Mouse (Mus musculus): Measurements from ENCODE around the gene Pla2g4b. TPM values are rescaled to one million over a fixed set of nuclear protein-coding genes. Genes with fewer than 3 reads are reported as not detected.

Gene Pla2g4b
- polyA plus RNA-seq, 1 experiment from 2014 or later: 3.9 TPM

DNA sequence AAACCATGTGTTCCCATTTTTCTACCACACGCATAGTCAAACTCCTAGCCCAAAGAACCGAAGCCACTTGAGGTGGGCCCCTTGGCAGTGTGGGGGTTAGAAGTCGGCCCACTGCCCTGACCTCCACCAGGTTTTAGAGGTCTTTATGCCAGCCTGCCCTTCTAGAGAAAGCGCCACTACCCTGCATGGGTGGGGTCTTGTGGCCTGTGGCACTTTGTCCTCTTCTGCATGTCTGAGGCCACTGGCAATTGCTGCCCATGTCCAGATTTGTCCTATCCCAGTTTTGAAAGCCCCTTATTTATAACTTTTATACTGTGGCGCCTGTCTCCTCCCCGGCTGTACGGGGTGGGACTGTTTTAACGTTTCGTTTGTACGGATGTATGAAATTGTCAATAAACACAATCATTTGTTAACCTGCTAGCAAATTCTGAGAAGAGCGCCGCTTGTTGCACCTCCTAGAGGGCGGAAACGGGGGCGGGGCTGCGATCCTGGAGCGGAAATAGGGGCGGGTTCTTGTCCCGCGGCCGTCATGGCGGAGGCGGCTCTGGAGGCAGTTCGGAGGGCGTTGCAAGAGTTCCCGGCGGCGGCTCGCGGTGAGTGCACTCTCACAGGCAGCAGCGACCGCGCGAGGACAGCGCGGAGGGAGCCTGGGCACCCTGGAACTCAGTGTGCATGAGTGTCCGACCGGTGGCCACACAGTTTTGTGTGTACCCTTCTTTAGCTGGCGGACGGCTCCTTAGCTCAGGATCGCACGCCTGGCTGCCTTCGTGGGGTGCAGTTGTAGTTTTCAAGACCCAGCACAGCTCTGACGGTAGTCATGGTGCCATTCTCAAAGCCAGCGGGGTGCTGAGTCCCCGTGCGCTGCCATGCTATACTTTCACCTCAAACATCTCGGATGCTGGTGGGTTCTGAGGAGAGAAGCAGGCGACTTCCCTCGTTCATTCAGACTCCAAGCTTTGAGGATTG, 6.0 kb upstream of the Pla2g4b start, which contains the start of the genes Jmjd7 and Gm28042:
Gene Jmjd7, plus strand, starts transcription at position 500 of the 966 bp plus-strand sequence.
Gene Gm28042, plus strand, starts transcription at position 510 of the 966 bp plus-strand sequence.
- H3K27ac ChIP-seq: peak within 1 kb of the TSS; percentile 92
- H3K36me3 ChIP-seq: peaks cover 54% of the 10 kb centered on the region
- peaks cover 14% of the 10 kb centered on the region for H3K4me1 ChIP-seq
- WGBS: 5% methylated on average over 50 of the region's 50 CpGs
- peak; percentile 83 for ATAC-seq (ENCODE audit: insufficient number of reproducible peaks, low FRiP score, low TSS enrichment, low read depth)
- peak within 1 kb of the TSS; percentile 60 for H3K4me3 ChIP-seq
- peak within 1 kb of the TSS; percentile 53 for H3K4me2 ChIP-seq
- H3K27me3 ChIP-seq: no peaks in the 10 kb centered on the region
- H3K9me3 ChIP-seq: no peaks in the 10 kb centered on the region
- peak within 1 kb of the TSS; percentile 63 for H3K9ac ChIP-seq

DNA sequence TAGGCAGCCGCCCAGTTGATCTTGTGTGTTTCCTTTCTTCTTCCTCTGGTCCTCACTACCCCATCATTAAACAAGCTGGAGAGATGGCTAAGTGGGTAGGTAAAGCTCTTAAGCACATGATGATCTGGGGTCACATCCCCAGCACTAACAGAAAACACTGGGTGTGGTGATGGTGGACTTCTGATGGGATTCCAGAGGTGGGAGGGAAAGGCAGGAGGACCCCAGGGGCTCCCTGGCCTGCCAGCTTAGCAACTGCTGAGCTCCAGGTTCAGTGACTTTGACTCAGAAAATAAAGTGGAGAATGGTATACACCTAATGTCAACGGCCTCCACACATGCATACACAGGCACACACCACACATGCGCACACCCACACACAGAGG, 5.3 kb upstream of the Pla2g4b start:
- Histone ChIP-seq H3K4me1 (peaks cover 14% of the 10 kb centered on the region), H3K36me3 (peaks cover 50% of the 10 kb centered on the region), H3K9ac (peak overlapping the region; percentile 63), H3K27ac (peak overlapping the region; percentile 92), H3K4me3 (peak overlapping the region; percentile 60), H3K9me3 (no peaks in the 10 kb centered on the region), H3K4me2 (peak overlapping the region; percentile 53), H3K27me3 (no peaks in the 10 kb centered on the region)
- 40% methylated on average over 3 of the region's 3 CpGs for WGBS
- no peak for ATAC-seq (ENCODE audit: insufficient number of reproducible peaks, low FRiP score, low TSS enrichment, low read depth)

DNA sequence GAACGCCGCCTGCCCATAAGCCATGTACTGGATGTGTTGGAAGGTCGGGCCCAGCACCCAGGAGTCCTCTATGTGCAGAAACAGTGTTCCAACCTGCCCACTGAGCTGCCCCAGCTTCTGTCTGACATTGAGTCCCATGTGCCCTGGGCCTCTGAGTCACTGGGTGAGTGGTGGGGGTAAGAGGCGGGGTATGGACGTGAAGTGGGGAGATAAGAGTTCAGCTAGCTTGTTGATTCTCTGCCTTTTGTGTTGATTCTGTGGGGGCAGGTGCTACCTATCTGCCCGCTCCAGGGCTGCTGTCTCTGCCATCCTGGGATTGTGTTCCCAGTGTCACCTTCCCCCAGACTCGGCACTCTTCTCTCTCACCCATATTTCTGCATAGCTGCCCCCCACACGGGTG, 2.8 kb upstream of the Pla2g4b start:
- H3K4me2 ChIP-seq: no peak overlapping the region
- peaks cover 14% of the 10 kb centered on the region for H3K4me1 ChIP-seq
- H3K36me3 ChIP-seq: peaks cover 45% of the 10 kb centered on the region
- no peak for ATAC-seq (ENCODE audit: insufficient number of reproducible peaks, low FRiP score, low TSS enrichment, low read depth)
- H3K27me3 ChIP-seq: no peaks in the 10 kb centered on the region
- no peak overlapping the region for H3K9ac ChIP-seq
- no peaks in the 10 kb centered on the region for H3K9me3 ChIP-seq
- no peak overlapping the region for H3K27ac ChIP-seq
- H3K4me3 ChIP-seq: no peak overlapping the region
- 88% methylated on average over 8 of the region's 8 CpGs for WGBS

DNA sequence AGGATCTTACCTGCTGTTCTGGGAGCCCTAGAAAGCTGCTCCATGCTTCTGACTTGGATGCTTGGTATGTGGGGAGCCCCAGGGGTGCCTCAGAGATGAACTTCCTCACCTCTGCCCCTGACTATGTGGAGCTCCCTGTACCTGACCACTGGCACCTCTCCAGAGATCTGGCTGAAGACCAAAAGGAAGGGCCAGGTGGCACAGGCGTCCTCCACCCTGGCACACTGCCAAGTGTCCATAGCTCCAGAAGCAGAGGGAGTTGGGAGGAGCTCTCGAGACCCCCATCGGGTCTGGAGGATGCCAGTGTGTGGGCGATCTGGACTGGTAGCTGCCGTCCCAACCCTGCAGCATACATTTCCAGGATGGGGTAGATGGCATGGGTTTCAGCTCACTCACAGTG, 509 bp downstream of the Pla2g4b start:
- Histone ChIP-seq H3K27ac (no peak overlapping the region), H3K4me3 (no peak overlapping the region), H3K4me2 (no peak overlapping the region), H3K9ac (no peak overlapping the region), H3K9me3 (no peaks in the 10 kb centered on the region), H3K27me3 (no peaks in the 10 kb centered on the region), H3K36me3 (peaks cover 71% of the 10 kb centered on the region), H3K4me1 (no peaks in the 10 kb centered on the region)
- ATAC-seq (ENCODE audit: insufficient number of reproducible peaks, low FRiP score, low TSS enrichment, low read depth): no peak
- 74% methylated on average over 5 of the region's 5 CpGs for WGBS

DNA sequence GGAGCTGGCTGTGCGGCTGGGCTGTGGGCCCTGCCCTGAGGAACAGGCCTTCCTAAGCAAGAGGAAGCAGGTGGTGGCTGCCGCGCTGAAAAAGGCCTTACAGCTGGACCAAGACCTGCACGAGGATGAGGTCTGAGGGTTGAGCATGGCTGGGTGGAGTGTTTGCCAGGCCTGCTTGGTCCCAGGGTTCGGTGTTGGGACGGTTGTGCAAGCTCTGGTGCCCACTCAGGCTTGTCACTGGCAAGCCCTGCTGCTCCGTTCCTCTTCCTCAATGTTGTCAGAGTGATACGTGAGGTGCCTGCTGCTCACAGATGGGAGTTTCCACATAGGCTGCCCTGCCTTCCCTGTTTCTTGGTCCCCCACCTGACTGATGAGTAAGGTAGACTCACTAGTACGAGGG, 4.5 kb downstream of the Pla2g4b start:
- Histone ChIP-seq H3K9ac (no peak overlapping the region), H3K27me3 (no peaks in the 10 kb centered on the region), H3K27ac (no peak overlapping the region), H3K4me3 (no peak overlapping the region), H3K9me3 (no peaks in the 10 kb centered on the region), H3K4me1 (no peaks in the 10 kb centered on the region), H3K4me2 (no peak overlapping the region), H3K36me3 (peaks cover 85% of the 10 kb centered on the region)
- WGBS: 87% methylated on average over 9 of the region's 9 CpGs
- ATAC-seq (ENCODE audit: insufficient number of reproducible peaks, low FRiP score, low TSS enrichment, low read depth): no peak

DNA sequence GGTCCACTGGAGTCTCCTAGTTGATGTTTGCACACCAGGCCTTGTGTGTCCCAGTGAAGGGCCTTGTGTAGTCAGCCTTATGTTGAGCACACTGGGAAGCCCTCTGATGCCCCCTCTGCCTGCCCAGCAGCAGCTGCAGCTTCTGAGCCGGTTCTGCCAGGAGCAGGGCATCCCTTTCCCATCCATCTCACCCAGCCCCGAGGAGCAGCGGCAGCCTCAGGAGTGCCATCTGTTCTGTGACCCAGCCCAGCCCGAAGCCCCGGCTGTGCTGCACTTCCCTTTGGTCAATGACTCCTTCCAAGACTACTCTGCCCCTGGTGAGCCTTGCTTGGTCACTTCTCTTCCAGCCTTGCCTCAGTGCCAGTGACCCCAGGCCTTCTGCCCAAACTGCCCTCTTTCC, 7.8 kb downstream of the Pla2g4b start:
- peaks cover 63% of the 10 kb centered on the region for H3K36me3 ChIP-seq
- no peak overlapping the region for H3K4me3 ChIP-seq
- H3K9ac ChIP-seq: no peak overlapping the region
- peaks cover 24% of the 10 kb centered on the region for H3K4me1 ChIP-seq
- no peaks in the 10 kb centered on the region for H3K9me3 ChIP-seq
- no peak overlapping the region for H3K27ac ChIP-seq
- H3K27me3 ChIP-seq: no peaks in the 10 kb centered on the region
- ATAC-seq (ENCODE audit: insufficient number of reproducible peaks, low FRiP score, low TSS enrichment, low read depth): no peak
- H3K4me2 ChIP-seq: no peak overlapping the region
- 95% methylated on average over 5 of the region's 5 CpGs for WGBS

DNA sequence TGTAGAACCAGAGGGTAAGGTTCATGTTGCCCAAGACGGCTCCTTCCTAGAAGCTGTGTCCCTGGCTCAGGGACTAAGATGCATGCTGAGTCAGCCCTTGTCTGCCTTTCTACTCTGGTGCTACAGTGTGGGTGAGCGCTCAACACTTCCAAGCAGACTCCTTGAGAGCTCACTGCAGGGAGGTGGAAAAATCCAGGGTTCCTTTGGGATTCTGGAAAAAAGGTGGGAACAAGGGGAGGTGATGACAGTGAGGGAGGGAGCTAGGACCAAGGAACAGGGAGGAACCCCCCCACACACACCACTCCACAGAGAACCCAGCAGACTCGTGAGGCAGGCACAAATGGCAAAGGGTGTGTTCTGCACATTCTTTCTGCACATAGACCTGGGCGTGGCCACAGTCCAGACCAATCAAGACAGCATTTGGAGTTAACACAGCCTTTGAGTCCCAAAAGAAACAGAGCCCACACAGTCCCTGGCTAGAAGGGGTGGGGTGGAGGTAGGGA, 10.9 kb downstream of the Pla2g4b start:
- Histone ChIP-seq H3K4me2 (no peak overlapping the region; the same call in 1 of the 2 replicates), H3K9me3 (no peaks in the 10 kb centered on the region), H3K4me1 (peaks cover 40% of the 10 kb centered on the region), H3K27me3 (no peaks in the 10 kb centered on the region), H3K27ac (peak overlapping the region; percentile 85), H3K9ac (no peak overlapping the region), H3K4me3 (no peak overlapping the region), H3K36me3 (peaks cover 34% of the 10 kb centered on the region)
- peak; percentile 65 for ATAC-seq (ENCODE audit: insufficient number of reproducible peaks, low FRiP score, low TSS enrichment, low read depth)
- 45% methylated on average over 4 of the region's 4 CpGs for WGBS

DNA sequence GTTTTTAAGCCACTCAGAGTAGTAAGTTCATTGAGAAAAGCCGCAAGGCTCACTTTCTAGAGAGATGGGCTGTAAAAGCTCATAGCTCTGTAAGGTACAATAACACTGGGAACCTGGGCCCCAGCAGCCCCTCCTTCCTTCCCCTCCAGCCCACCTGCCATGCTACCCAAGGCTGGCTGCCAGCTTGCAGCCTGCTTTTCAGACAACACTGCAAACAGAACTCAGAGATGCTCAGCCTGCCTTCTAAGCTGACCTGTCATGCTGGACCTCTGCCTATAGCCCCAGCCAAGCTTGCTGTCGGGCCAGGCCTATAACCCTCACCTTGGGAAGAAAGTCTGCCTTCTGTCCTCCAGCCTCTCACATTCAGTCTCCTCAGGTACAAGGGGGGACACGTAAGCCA, 11.5 kb downstream of the Pla2g4b start:
- H3K9ac ChIP-seq: no peak overlapping the region
- peak; percentile 11; the same call in 1 of the 2 replicates for ATAC-seq (ENCODE audit: insufficient number of reproducible peaks, low FRiP score, low TSS enrichment, low read depth)
- 48% methylated on average over 3 of the region's 3 CpGs for WGBS
- H3K36me3 ChIP-seq: peaks cover 29% of the 10 kb centered on the region
- no peak overlapping the region for H3K4me2 ChIP-seq
- no peaks in the 10 kb centered on the region for H3K27me3 ChIP-seq
- no peak overlapping the region for H3K4me3 ChIP-seq
- H3K9me3 ChIP-seq: no peaks in the 10 kb centered on the region
- H3K27ac ChIP-seq: peak overlapping the region; percentile 85
- peaks cover 40% of the 10 kb centered on the region for H3K4me1 ChIP-seq

DNA sequence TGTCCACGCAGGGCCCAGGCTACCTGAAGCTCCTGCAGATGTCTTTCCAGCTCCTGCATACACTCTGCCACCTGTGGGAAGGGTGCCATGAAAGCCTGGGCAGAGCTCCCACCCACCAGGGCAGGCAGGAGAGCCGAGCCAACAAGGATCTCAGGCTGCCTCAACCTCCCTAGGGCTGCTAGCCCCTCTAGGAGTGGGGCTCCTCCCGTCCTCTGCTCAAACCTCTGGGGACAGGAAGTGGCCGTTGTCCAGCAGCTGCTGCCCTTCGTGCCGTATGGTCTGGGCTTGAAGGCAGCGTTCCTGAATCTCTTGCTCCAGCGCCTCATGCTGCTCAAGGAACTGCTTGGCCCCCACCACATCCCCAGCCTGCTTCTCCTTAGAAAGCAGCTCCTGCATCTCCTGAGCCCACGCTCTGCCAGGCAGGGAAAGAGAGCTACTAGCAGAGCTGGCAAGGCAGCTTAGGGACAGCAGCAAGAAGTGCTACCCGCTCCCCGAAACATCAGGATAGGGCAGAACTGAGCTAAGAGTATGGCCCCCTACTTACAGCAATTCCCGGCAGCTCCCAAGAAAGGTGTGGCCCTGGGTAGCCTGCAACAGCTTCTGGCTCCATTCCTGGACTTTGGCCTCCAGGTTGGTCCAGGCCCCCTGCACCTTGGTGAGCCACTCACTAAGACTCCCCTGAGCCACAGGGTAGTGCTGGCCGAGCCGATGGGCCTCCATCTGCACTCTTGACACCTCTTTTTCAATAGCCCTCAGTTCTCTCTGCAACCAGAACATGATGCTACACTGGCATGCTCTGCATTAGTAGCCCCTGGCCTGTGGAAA, 13.5 kb downstream of the Pla2g4b start:
- ATAC-seq (ENCODE audit: insufficient number of reproducible peaks, low FRiP score, low TSS enrichment, low read depth): no peak
- 51% methylated on average over 14 of the region's 14 CpGs for WGBS
- H3K27me3 ChIP-seq: no peaks in the 10 kb centered on the region
- no peak overlapping the region for H3K4me2 ChIP-seq
- peaks cover 49% of the 10 kb centered on the region for H3K4me1 ChIP-seq
- H3K27ac ChIP-seq: no peak overlapping the region
- no peaks in the 10 kb centered on the region for H3K9me3 ChIP-seq
- H3K9ac ChIP-seq: no peak overlapping the region
- H3K36me3 ChIP-seq: peaks cover 9% of the 10 kb centered on the region
- H3K4me3 ChIP-seq: no peak overlapping the region

DNA sequence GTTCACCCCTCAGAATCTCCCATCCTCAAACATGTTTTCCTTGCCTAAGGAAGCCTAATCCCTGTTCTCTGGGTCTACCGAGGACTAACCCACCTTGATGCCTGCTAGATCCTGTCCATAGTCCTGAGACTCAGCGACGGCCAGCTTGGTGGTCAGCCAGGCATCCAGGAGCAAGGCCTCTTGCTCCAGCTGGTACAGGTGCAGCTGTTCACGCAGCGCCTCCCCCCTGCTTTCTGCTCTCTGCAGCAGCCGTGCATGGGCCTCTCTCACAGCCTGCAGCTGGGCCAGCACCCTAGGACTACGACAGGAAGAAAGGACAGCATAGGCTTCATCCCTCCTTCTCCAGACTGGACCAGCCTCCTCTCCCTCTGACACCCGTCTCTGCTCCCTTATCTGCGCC, 15.0 kb downstream of the Pla2g4b start:
- no peak overlapping the region for H3K27ac ChIP-seq
- H3K4me2 ChIP-seq: no peak overlapping the region
- H3K27me3 ChIP-seq: no peaks in the 10 kb centered on the region
- no peak overlapping the region for H3K9ac ChIP-seq
- ATAC-seq (ENCODE audit: insufficient number of reproducible peaks, low FRiP score, low TSS enrichment, low read depth): no peak
- H3K4me3 ChIP-seq: no peak overlapping the region
- H3K4me1 ChIP-seq: peaks cover 49% of the 10 kb centered on the region
- H3K36me3 ChIP-seq: no peaks in the 10 kb centered on the region
- WGBS: 74% methylated on average over 9 of the region's 9 CpGs
- no peaks in the 10 kb centered on the region for H3K9me3 ChIP-seq

DNA sequence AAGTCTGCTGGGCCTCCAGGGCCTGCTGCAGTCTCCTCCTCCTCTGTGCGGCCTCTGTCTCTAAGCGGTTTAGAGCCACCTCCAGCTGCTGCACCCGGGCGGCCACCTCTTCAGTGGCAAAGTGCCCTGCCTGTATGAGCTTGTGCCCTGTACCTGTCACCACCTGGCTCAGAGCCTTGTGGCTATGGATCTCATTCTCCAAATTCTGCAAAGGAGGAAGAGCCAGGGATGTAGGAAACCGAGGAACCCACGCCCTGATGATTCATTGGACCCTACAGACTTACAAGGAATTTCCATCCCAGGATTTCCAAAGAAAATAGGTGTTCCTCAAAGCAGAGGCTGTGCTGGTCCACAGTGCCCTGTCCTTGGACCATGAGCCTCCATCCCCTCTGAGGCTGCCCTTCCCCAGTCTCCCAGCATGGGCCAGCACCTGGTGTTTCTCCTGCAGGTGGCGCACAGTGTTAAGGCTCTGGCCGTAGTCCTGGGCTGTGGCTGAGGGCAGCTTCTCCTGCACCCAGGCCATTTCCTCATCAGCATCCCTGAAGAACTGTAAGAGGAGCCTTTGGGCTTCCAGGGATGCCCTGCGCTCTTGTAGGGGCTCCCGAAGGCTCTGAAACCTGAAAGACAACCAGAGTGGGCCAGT, 16.5 kb downstream of the Pla2g4b start:
- H3K36me3 ChIP-seq: no peaks in the 10 kb centered on the region
- no peaks in the 10 kb centered on the region for H3K27me3 ChIP-seq
- no peaks in the 10 kb centered on the region for H3K9me3 ChIP-seq
- WGBS: 58% methylated on average over 10 of the region's 10 CpGs
- H3K4me3 ChIP-seq: no peak overlapping the region
- H3K4me2 ChIP-seq: no peak overlapping the region
- no peak for ATAC-seq (ENCODE audit: insufficient number of reproducible peaks, low FRiP score, low TSS enrichment, low read depth)
- peaks cover 36% of the 10 kb centered on the region for H3K4me1 ChIP-seq
- H3K27ac ChIP-seq: no peak overlapping the region
- no peak overlapping the region for H3K9ac ChIP-seq
